Mouse (Mus musculus): Measurements from ENCODE around the gene St3gal2. TPM values are rescaled to one million over a fixed set of nuclear protein-coding genes. Genes with fewer than 3 reads are reported as not detected.
"Not testable (repeated sequence)": the region's sequence is repeated elsewhere in the genome, so short reads cannot be mapped to it uniquely, and the experiment has no call there.

St3gal2 gene
- polyA plus RNA-seq, 1 experiment from 2014 or later: 34.8 TPM

DNA sequence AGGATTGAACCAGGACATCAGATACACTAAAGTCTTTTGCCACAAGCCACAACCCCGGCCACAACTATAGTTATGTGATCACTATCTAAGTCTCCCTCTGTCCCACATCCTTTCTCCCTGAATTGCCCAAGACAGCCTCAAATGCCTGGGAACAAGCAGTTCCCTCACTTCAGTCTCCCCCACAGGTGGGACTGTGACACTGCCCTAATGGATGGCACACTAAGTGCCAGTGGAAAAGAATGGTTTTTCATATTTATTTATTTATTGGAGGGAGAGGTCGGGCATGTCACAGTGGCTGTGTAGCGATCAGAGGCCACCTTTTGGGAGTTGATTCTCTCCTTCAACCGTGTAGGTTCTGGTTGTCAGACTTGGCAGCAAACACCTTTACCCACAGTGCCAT lies 26.0 kb downstream of the St3gal2 start:
- peaks cover 13% of the 10 kb centered on the region for H3K4me1 ChIP-seq
- no peak for ATAC-seq (ENCODE audit: insufficient number of reproducible peaks, low FRiP score, low TSS enrichment, low read depth)
- H3K27me3 ChIP-seq: no peaks in the 10 kb centered on the region
- H3K27ac ChIP-seq (replicated peaks): no peak overlapping the region
- 77% methylated on average over 4 of the region's 4 CpGs for WGBS
- no peak overlapping the region for H3K4me3 ChIP-seq (replicated peaks)
- H3K36me3 ChIP-seq: no peaks in the 10 kb centered on the region
- H3K4me2 ChIP-seq (replicated peaks): no peak overlapping the region
- H3K9ac ChIP-seq: no peak overlapping the region
- H3K9me3 ChIP-seq (replicated peaks): no peaks in the 10 kb centered on the region

DNA sequence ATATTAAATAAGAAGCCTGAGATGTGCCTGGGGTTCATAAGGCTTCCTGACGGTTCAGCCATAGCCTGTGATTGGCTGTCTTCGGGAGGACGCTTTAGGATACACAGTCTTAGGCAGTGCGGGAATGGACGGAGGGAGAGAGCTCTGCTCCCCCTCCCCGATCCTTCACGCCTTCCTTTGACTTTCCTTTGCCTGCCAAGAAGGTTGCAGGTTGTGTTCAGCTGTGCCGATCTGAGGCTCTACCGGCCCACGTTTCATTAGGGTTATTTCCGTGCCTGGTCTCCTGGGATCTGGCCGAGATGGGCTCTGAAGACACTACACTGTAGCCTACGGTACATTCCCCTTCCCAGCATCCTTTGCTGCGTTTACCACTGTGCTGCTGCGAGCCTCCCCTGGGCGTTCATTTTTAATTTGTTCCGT lies 30.4 kb downstream of the St3gal2 start:
- no peak overlapping the region for H3K4me3 ChIP-seq (replicated peaks)
- no peak overlapping the region for H3K9ac ChIP-seq
- H3K27ac ChIP-seq (replicated peaks): no peak overlapping the region
- H3K36me3 ChIP-seq: 0 out of 2 replicates have a peak, but pooled peaks cover 3% of the 10 kb centered on the region
- ATAC-seq (ENCODE audit: insufficient number of reproducible peaks, low FRiP score, low TSS enrichment, low read depth): no peak
- WGBS: 76% methylated on average over 17 of the region's 17 CpGs
- H3K4me1 ChIP-seq: 0 out of 2 replicates have a peak, but pooled peaks cover 3% of the 10 kb centered on the region
- H3K4me2 ChIP-seq (replicated peaks): no peak overlapping the region
- no peaks in the 10 kb centered on the region for H3K9me3 ChIP-seq (replicated peaks)
- H3K27me3 ChIP-seq: no peaks in the 10 kb centered on the region

DNA sequence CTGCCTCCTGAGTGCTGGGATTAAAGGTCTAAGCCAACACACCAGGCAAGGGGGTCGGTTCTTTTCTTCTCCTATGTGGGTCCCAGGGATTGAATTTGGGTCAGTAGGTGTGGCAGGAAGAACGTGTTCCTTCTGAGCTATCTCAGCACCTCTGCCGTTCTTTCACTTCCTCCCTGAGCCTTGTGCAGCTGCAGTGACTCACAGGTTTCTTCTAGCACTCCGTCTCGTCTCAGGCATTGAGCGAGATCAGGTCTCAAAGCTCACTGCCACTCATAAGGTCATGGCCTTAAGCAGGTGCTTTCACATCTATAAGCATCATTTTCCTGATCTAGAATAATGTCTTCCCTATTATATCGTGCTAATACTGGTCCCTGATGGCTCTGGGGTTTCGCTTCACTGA lies 35.1 kb downstream of the St3gal2 start:
- ATAC-seq (ENCODE audit: insufficient number of reproducible peaks, low FRiP score, low TSS enrichment, low read depth): no peak
- H3K27me3 ChIP-seq: no peaks in the 10 kb centered on the region
- 0 out of 2 replicates have a peak, but pooled peaks cover 3% of the 10 kb centered on the region for H3K4me1 ChIP-seq
- no peaks in the 10 kb centered on the region for H3K9me3 ChIP-seq (replicated peaks)
- H3K9ac ChIP-seq: no peak overlapping the region
- H3K36me3 ChIP-seq: peaks cover 35% of the 10 kb centered on the region
- 66% methylated on average over 8 of the region's 8 CpGs for WGBS
- no peak overlapping the region for H3K4me2 ChIP-seq (replicated peaks)
- H3K27ac ChIP-seq (replicated peaks): no peak overlapping the region
- no peak overlapping the region for H3K4me3 ChIP-seq (replicated peaks)

DNA sequence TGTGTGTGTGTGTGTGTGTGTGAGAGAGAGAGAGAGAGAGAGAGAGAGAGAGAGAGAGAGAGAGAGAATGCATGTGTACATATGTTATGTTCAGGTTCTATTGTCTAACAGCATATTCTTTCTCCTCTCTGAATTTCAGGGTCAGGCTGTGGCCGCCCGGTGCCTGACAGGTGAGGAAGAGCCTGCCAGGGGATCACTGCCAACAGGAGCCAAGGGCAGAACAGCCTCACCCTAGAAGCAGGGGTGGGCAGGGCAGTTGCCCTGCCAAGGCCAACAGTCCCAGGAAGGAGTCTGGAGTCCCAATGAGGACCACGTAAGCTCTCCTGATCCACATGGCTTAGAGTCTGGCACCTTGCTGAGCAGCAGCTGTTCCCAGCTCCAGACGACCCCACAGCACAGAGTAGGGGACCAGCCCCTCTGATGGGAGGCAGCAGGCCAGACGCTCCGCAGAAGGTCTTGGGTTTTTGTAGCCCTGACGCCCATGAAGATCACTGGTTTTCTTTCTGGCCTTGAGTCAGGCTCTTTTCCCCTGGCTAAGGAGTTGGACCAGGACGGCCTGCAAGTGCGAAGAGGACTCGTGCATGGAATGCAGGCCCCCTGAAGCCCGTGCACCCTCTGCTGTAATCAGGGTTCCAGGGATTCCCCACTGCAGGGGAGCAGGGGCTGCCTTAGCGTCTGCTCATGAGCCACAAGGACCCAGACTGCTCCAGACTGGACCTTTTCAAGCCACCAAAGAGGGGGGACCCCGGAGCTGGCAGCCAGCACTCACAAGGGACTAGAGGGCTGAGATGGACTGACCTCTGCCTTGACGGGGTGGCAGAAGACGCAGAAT lies 37.1 kb downstream of the St3gal2 start:
- no peak overlapping the region for H3K4me3 ChIP-seq (replicated peaks)
- peaks cover 45% of the 10 kb centered on the region for H3K36me3 ChIP-seq
- H3K27ac ChIP-seq (replicated peaks): no peak overlapping the region
- no peak overlapping the region for H3K9ac ChIP-seq
- no peaks in the 10 kb centered on the region for H3K9me3 ChIP-seq (replicated peaks)
- 0 out of 2 replicates have a peak, but pooled peaks cover 3% of the 10 kb centered on the region for H3K4me1 ChIP-seq
- ATAC-seq (ENCODE audit: insufficient number of reproducible peaks, low FRiP score, low TSS enrichment, low read depth): no peak
- no peak overlapping the region for H3K4me2 ChIP-seq (replicated peaks)
- 85% methylated on average over 15 of the region's 15 CpGs for WGBS
- no peaks in the 10 kb centered on the region for H3K27me3 ChIP-seq

DNA sequence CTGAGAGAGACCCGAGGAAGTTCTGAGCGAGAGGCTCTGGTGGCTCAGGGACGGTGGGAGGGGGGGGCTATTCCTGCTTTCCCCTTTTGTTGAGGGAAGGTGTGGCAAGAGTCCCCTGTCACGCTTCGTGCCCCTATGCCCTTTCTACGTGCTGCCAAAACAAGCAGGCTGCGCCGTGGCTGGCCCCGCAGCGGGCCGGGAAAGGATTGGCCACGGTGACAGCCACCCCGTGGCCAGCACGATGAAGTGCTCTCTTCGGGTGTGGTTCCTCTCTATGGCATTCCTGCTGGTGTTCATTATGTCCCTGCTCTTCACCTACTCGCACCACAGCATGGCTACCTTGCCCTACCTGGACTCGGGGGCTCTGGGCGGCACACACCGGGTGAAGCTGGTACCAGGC lies 37.7 kb downstream of the St3gal2 start:
- H3K36me3 ChIP-seq: peaks cover 48% of the 10 kb centered on the region
- H3K4me3 ChIP-seq (replicated peaks): no peak overlapping the region
- 0 out of 2 replicates have a peak, but pooled peaks cover 3% of the 10 kb centered on the region for H3K4me1 ChIP-seq
- no peak overlapping the region for H3K9ac ChIP-seq
- H3K4me2 ChIP-seq (replicated peaks): no peak overlapping the region
- ATAC-seq (ENCODE audit: insufficient number of reproducible peaks, low FRiP score, low TSS enrichment, low read depth): no peak
- no peak overlapping the region for H3K27ac ChIP-seq (replicated peaks)
- 87% methylated on average over 19 of the region's 19 CpGs for WGBS
- no peaks in the 10 kb centered on the region for H3K9me3 ChIP-seq (replicated peaks)
- no peaks in the 10 kb centered on the region for H3K27me3 ChIP-seq

DNA sequence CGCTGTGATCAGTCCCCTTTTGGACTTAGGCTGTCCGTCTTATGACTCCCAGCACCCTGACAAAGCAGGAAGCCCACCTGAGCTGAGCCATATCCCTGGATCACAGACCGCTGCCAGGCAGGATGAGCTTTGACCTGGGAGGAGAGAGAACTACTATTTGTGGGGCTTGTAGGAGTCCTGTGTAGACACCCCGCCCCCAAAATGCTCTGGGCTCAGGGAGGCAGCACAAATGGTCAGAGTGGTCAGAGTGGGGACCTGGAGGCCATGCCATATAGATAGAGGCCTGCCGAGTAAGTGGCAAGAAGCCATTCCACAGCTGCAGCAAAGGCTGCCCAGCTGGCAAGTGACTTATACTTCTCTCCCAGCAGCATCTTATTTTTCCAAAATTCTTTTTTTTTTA lies 38.4 kb downstream of the St3gal2 start:
- Histone ChIP-seq H3K9me3 (replicated peaks) (no peaks in the 10 kb centered on the region), H3K36me3 (peaks cover 54% of the 10 kb centered on the region), H3K4me1 (0 out of 2 replicates have a peak, but pooled peaks cover 3% of the 10 kb centered on the region), H3K27me3 (no peaks in the 10 kb centered on the region), H3K9ac (no peak overlapping the region), H3K4me3 (replicated peaks) (no peak overlapping the region), H3K27ac (replicated peaks) (no peak overlapping the region), H3K4me2 (replicated peaks) (no peak overlapping the region)
- no peak for ATAC-seq (ENCODE audit: insufficient number of reproducible peaks, low FRiP score, low TSS enrichment, low read depth)
- 96% methylated on average over 5 of the region's 5 CpGs for WGBS

DNA sequence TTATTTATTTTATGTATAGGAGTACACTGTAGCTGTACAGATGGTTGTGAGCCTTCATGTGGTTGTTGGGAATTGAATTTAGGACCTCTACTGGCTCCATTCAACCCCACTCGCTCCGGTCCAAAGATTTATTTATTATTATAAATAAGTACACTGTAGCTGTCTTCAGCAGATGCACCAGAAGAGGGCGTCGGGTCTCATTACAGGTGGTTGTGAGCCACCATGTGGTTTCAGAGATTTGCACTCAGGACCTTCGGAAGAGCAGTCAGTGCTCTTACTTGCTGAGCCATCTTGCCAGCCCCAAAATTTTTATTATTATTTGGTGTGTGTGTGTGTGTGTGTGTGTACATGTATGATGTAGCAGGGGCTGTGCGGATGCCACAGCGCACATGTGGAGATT lies 38.8 kb downstream of the St3gal2 start:
- H3K27me3 ChIP-seq; H3K27ac ChIP-seq (replicated peaks); H3K4me2 ChIP-seq (replicated peaks); ATAC-seq (ENCODE audit: insufficient number of reproducible peaks, low FRiP score, low TSS enrichment, low read depth); H3K4me3 ChIP-seq (replicated peaks); H3K9ac ChIP-seq; H3K4me1 ChIP-seq; H3K9me3 ChIP-seq (replicated peaks): not testable (repeated sequence)
- 89% methylated on average over 7 of the region's 7 CpGs for WGBS
- peaks cover 56% of the 10 kb centered on the region for H3K36me3 ChIP-seq

DNA sequence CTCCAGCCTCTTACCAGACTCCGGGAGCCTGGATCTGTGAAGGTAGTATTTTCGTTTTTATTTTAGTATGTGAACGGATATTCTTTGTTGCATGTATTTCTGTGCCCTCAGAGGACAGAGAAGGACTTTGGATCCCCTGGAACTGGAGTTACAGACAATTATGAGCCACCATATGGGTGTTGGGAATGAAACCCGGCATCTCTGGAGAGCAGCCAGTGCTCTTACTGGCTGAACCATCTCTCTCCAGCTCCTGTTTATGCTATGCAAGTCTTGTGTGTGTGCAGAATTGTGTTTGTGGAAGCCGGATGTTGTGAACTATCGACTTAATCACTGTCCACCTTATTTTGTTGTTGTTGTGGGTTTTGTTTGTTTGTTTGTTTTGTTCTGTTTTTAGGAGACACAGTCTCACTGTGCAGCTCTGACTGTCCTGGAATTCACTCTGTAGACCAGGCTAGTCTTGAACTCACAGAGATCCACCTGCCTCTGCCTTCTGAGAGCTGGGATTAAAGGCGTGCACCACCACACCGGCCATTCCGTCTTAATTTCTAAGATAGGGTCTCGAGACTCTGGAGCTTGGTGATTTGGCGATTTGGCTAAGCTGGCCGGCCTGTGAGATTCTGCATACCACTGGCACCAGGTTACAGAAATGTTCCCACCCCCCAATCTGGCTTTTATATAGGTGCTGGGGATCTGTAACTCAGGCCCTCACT lies 39.5 kb downstream of the St3gal2 start:
- peaks cover 57% of the 10 kb centered on the region for H3K36me3 ChIP-seq
- no peak overlapping the region for H3K27ac ChIP-seq (replicated peaks)
- no peak for ATAC-seq (ENCODE audit: insufficient number of reproducible peaks, low FRiP score, low TSS enrichment, low read depth)
- no peak overlapping the region for H3K4me2 ChIP-seq (replicated peaks)
- H3K9ac ChIP-seq: no peak overlapping the region
- H3K4me1 ChIP-seq: 0 out of 2 replicates have a peak, but pooled peaks cover 3% of the 10 kb centered on the region
- 92% methylated on average over 12 of the region's 12 CpGs for whole genome bisulfite sequencing
- H3K4me3 ChIP-seq (replicated peaks): no peak overlapping the region
- H3K27me3 ChIP-seq: no peaks in the 10 kb centered on the region
- H3K9me3 ChIP-seq (replicated peaks): no peaks in the 10 kb centered on the region

DNA sequence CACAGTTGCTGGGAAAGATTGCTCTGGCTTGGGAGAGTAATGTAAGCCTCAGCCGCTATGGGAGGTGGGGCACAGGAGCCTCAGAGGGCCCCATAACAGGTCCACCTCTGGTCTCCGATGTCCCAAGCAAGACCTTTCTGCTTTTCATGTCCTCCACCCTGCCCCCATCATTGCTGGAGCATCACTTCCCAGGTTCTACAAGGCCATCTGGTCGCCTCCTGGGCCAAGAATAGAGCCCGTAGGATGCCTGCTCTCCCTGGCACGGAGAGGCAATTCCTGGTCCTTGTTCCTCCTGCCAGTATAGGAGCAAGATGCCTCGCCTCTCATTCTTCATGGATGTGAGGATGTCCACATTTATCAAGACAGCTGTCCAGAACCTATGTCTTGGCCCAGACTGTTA lies 40.2 kb downstream of the St3gal2 start:
- ATAC-seq (ENCODE audit: insufficient number of reproducible peaks, low FRiP score, low TSS enrichment, low read depth): no peak
- WGBS: 87% methylated on average over 6 of the region's 6 CpGs
- peaks cover 63% of the 10 kb centered on the region for H3K36me3 ChIP-seq

DNA sequence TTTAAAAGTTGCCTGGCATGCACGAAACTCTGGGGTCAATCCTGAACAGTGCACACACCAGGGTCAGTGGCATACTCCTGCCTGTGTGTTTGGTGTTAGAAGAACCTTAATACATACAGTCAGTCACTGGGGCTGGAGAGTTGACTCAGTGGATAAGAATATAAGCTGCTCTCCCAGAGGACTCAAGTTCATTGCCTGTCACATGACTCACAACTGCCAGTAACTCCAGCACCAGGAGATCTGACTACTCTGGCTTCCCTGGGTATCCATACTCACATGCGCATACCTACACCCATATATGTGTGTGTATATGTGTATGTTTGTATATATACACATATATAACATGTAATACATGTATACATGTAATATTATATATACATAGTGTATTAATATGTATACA lies 43.3 kb downstream of the St3gal2 start:
- H3K36me3 ChIP-seq: peaks cover 62% of the 10 kb centered on the region
- H3K4me3 ChIP-seq (replicated peaks): no peak overlapping the region
- H3K9me3 ChIP-seq (replicated peaks): no peaks in the 10 kb centered on the region
- H3K4me2 ChIP-seq (replicated peaks): no peak overlapping the region
- H3K9ac ChIP-seq: no peak overlapping the region
- no peak overlapping the region for H3K27ac ChIP-seq (replicated peaks)
- peaks cover 13% of the 10 kb centered on the region; the same call in 1 of the 2 replicates for H3K4me1 ChIP-seq
- ATAC-seq (ENCODE audit: insufficient number of reproducible peaks, low FRiP score, low TSS enrichment, low read depth): no peak
- 92% methylated on average over 2 of the region's 2 CpGs for WGBS
- no peaks in the 10 kb centered on the region for H3K27me3 ChIP-seq

More for the DNA sequence above, 40.2 kb downstream of the St3gal2 start:
- H3K4me2 ChIP-seq (replicated peaks): no peak overlapping the region
- no peak overlapping the region for H3K9ac ChIP-seq
- H3K9me3 ChIP-seq (replicated peaks): no peaks in the 10 kb centered on the region
- no peak overlapping the region for H3K27ac ChIP-seq (replicated peaks)
- no peak overlapping the region for H3K4me3 ChIP-seq (replicated peaks)
- 0 out of 2 replicates have a peak, but pooled peaks cover 2% of the 10 kb centered on the region for H3K4me1 ChIP-seq
- no peaks in the 10 kb centered on the region for H3K27me3 ChIP-seq

DNA sequence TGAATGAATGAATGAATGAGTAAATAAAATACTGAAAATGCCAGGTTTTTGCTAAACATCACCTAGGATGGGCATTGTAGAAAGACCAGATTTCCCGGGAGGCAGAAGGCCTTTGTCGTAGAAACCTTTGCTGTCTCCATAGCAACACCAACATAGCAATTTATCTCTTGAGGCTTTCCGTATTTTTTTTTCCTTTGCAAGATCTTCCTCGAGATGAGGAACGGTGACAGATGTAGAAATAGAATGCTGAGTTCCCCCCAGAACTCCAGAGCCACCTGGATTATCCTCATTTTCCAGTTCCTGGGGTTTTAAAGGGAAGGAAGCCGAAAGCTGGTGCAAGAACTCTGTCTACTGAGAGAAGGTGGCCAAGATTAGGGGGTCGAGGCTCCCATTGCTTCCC lies 44.9 kb downstream of the St3gal2 start:
- H3K4me3 ChIP-seq (replicated peaks): no peak overlapping the region
- WGBS: 77% methylated on average over 7 of the region's 7 CpGs
- no peaks in the 10 kb centered on the region for H3K27me3 ChIP-seq
- H3K4me1 ChIP-seq: peaks cover 13% of the 10 kb centered on the region; the same call in 1 of the 2 replicates
- peaks cover 49% of the 10 kb centered on the region for H3K36me3 ChIP-seq
- no peak overlapping the region for H3K27ac ChIP-seq (replicated peaks)
- ATAC-seq (ENCODE audit: insufficient number of reproducible peaks, low FRiP score, low TSS enrichment, low read depth): no peak
- no peaks in the 10 kb centered on the region for H3K9me3 ChIP-seq (replicated peaks)
- no peak overlapping the region for H3K4me2 ChIP-seq (replicated peaks)
- H3K9ac ChIP-seq: no peak overlapping the region

Measured in embryonic facial prominence, embryonic 15.5 days (tissue).